In the genomic region with DNA sequence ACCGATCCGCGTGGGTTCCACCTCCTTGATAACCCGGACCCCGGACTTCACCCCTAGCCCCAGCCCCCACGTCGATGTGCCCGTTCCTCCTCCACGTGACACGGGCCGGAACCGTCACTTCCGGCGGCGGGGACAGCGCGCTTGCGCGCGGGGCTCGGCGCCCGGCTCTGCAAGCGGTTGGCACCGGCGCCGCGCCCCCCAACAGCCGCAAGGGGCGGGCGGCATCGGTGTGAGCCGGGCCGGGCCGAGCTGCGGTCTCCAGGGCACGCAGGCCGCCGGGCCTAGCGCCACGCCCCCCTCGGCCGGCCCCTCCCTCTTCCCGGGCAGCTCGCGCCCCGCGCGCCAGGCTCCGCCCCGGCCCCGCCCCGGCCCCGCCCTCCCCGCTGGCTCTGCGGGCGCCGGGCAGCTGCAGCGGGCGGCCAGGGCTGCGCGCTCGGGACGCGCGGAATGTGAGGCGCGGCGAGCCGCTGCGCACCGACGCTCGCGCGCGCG, we compare ENCODE assay signal across 8 mouse cellular contexts. TPM values are rescaled to one million over a fixed set of nuclear protein-coding genes. Genes with fewer than 3 reads are reported as not detected.
DNase-seq lines count a peak whose midpoint lies in the region; ATAC-seq lines count a peak whose summit lies in the region.

Bmp2k (plus strand) TSS at position 380 of the 492 bp plus-strand sequence.

- H3K4me2 ChIP-seq in hindbrain, embryonic 13.5 days, result peak within 1 kb of the TSS; percentile 87

- H3K36me3 ChIP-seq in hindbrain, embryonic 13.5 days, result no peaks in the 10 kb centered on the region

- ATAC-seq in hindbrain, embryonic 13.5 days (ENCODE audit: low FRiP score), result peak; percentile 98

- WGBS in hindbrain, embryonic 13.5 days, result under 1% methylated on average over 46 of the region's 78 CpGs

- no peaks in the 10 kb centered on the region for H3K27me3 ChIP-seq in hindbrain, embryonic 13.5 days

- peak within 1 kb of the TSS; percentile 93 for H3K27ac ChIP-seq in hindbrain, embryonic 13.5 days

- H3K4me1 ChIP-seq in hindbrain, embryonic 13.5 days (replicated peaks), result peaks cover 38% of the 10 kb centered on the region

- peak within 1 kb of the TSS; percentile 86 for H3K9ac ChIP-seq in hindbrain, embryonic 13.5 days

- peak within 1 kb of the TSS; percentile 83 for H3K4me3 ChIP-seq in hindbrain, embryonic 13.5 days

- peak; percentile 70 for DNase-seq in R1 (ENCODE audit: low read depth, low spot score)
- peak; percentile 90 to 91 for DNase-seq in cerebellum, postnatal 14 days
- DNase-seq in frontal cortex, postnatal 25 days (ENCODE audit: low spot score in 2 of 2), result peak; percentile 75 to 81
- DNase-seq in layer of hippocampus, postnatal 36 days, result peak; percentile 90 to 91
- DNase-seq in lung, postnatal 25 days (ENCODE audit: low spot score), result peak; percentile 92
- peak; percentile 81 for DNase-seq in retina, adult 2 months (ENCODE audit: low read depth, low spot score)
- peak; percentile 91 for DNase-seq in thymus, postnatal 25 days

- no peaks in the 10 kb centered on the region for H3K9me3 ChIP-seq in hindbrain, embryonic 13.5 days

RNA-seq across cellular contexts. Expression of gene Bmp2k, which starts in this region (rescaled TPM):
- 10.0 and 10.5 TPM in 2 replicates for polyA plus RNA-seq in hindbrain, embryonic 13.5 days (2015; fragmentation: Nextera tagmentation; extraction: Ambion mirVana)
- 10 to 100 TPM; 13.1 to 13.7 TPM for total RNA-seq in layer of hippocampus, postnatal 36 days (2021)

Comparison
In these comparisons a context has a peak if more than half of its experiments do, and no peak if none do; other contexts are left out.
1. Peak in every context shown above with its lines: DNase-seq, ATAC-seq, H3K4me3 ChIP-seq and H3K27ac ChIP-seq.